Mouse (Mus musculus): ENCODE results near the gene Gemin8.

The Gemin8 gene

DNA sequence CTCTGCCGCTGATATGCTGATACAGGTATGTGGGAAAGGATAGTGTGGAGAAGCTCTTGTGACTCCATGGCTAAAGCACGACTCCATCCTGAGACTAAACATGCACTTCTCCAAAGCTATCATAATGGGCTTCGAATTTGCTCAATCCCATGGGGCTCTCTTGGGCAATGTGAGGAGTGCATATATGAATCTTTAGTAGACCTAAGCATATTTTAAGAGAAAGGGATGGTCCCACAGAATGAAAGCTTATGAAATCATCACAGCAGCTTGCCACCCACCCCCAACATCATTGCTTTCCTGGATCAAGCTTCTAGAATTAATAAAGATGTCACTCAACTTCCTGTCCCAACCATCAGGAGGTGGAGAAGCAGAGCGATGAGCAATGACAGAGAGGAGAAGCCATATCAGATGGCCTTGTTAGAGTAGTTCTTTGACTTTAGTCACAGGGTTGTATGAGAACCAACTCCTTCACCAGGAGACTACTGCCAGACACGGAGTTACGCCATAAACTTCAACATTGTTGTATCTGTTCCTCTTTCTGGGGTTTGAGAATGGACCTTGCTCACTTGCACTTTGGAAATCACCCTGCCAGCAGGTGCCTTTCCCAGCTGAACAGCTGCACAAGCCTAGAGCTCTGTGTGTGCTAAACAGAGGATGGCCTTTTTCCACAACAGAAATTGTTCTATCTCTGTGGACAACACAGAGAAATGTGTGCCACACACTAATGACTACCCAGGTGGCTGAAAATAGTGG lies 60.4 kb downstream of the Gemin8 start:
- no peak for DNase-seq (ENCODE audit: low spot score)

DNA sequence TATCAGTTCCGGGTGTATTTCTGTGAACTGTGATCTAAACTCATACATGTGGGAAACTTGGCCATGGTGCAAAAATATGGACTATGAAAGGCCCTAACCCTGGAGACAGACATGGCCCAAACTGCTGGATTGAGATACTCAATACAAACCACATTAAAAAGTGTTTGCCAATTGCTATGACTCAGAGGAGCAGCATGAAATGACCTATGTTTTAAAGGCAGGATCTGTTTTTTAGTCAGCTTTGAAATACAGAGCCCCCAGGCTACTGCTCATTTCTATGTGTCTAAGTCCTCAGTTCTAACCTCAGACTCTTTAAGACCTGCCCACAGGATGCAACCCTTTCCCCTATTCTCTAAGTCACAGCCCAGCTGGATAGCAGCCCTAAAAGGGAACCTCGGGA lies 65.9 kb downstream of the Gemin8 start:
- no peak for DNase-seq (ENCODE audit: low spot score)

DNA sequence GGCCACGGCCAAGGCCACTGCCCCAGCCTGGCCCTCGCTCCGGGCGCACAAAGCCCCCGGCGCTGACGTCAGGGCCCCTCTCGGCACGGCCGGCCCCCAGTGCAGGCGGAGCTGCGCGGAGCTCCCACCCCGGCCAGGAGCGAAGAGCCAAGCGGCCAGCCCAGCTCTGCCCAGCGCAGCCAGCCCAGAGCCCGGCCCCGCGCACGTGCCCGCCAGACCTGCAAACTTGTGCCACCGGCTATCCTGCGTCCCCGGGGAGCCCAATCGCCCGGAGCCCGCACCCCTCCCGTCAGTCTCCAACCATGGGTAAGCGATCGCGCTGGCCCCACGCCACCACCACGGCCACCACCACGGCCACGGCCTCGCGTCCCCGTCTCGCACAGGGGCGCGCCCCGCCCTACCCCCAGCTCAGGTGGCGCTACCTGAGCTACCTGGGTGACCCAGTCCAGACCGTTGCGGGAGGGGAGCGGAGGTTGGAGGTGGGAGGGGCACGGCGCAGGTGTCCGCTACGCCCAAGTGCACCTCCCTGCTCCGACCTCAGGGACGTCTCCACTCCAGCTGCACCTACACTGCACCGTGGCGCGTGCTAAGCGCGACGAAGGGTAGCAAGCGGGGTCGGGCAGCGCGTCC lies 68.7 kb downstream of the Gemin8 start, which contains the start of gene Gpm6b:
Gene Gpm6b (plus strand): TSS at position 81 of the 630 bp plus-strand sequence.
- peak; percentile 54 for DNase-seq (ENCODE audit: low spot score)

DNA sequence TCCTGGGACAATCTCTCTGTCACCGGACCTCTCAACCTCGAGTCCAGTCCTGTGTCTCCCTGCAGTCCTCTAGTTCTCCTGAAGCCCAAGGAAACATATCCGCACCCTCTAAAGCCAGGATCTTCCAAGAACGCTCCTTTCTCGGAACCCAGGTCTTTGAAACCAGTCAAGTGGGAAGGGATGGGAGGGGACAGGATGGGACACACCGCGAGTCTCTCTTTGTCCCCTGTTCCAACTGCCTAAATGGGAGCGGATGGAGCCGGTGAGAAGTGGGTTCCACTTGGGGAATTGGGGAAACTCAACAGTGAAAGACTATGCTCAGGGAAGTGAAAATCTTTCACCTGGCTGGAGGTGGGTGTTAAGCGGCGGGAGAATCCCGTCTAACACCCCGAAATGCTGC lies 69.3 kb downstream of the Gemin8 start:
- DNase-seq (ENCODE audit: low spot score): peak; percentile 19
